Mouse (Mus musculus): Measurements from ENCODE around the gene Gnat2.

GRCm38 (mm10) chr3:108081681-108082080, 10.9 kb upstream of the Gnat2 start:
- TF ChIP-seq USF1 (IDR thresholded peaks at IDR 0.05; ENCODE audit: low read depth), result no peak
- no peak for TF ChIP-seq TCF12 (IDR thresholded peaks at IDR 0.05; ENCODE audit: insufficient read depth, poor library complexity, severe bottlenecking)
- TF ChIP-seq REST (IDR thresholded peaks at IDR 0.05; ENCODE audit: insufficient read depth, insufficient read length), result no peak
- TF ChIP-seq POLR2A (IDR thresholded peaks at IDR 0.05; ENCODE audit: insufficient read length, low read depth), result no peak
- no peak for TF ChIP-seq E2F4 (IDR thresholded peaks at IDR 0.05; ENCODE audit: insufficient read depth)
- TF ChIP-seq TCF3 (IDR thresholded peaks at IDR 0.05; ENCODE audit: insufficient read length, low read depth), result no peak
- no peak for TF ChIP-seq MAX (IDR thresholded peaks at IDR 0.05; ENCODE audit: low read depth)
- no peak for TF ChIP-seq MYOG (IDR thresholded peaks at IDR 0.05; ENCODE audit: control insufficient read depth in 1 of 3, insufficient read depth in 1 of 3, insufficient read length in 2 of 3, low read depth in 2 of 3)
- no peak for TF ChIP-seq CEBPB (IDR thresholded peaks at IDR 0.05; ENCODE audit: insufficient read depth, poor library complexity, severe bottlenecking)
- TF ChIP-seq POLR2AphosphoS2 (IDR thresholded peaks at IDR 0.05; ENCODE audit: insufficient read length, low read depth), result no peak

Data from myocyte (in vitro differentiated cells).